Mouse (Mus musculus): ENCODE data around the gene Arhgef39.

The Arhgef39 gene

DNA sequence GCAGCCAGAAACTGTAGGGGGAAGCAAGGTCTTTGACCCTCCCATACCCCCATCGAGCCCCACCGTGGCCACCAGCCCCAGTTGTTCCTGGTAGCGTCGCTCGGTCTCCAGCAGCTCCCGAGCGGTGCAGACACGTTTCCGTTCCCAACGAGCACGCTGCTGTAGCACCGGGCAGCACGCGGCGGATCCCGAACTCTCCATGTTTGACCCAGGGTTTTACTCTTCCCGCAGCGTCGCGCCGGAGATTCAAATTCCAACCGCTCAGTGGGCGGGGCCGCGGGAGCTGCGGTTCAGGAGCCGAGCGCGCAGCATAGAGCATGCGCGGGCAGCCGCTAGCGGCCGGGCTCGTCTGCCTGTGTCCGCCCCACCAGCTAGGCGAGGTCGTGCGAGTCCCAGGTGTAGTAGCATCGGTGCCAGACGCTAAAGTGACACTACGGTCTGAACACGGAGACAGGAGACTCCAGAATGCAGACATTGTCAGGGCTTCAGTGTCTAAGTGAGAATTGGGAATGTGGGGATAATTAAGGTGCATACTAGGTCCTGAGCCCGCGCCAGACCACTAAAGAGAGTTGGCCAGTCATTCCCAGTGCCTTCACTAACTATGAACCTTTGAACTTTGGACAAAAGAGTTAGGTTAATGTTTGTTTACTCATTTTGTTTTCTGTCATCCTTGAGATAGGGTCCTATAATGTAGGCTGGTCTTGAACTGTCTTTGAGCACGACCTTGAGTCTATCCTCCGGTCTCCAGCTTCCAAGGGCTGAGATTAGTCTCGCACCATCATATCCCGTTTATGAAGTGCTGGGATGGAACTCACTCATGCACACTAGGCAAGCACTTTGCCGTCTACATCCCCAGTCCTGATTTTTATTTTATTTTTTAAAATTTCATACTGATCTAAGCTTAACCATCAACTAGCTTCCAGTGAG is at the start of gene Arhgef39:
Arhgef39 (minus strand) TSS at position 289 of the 927 bp plus-strand sequence.
- DNase-seq, result peak; percentile 81

DNA sequence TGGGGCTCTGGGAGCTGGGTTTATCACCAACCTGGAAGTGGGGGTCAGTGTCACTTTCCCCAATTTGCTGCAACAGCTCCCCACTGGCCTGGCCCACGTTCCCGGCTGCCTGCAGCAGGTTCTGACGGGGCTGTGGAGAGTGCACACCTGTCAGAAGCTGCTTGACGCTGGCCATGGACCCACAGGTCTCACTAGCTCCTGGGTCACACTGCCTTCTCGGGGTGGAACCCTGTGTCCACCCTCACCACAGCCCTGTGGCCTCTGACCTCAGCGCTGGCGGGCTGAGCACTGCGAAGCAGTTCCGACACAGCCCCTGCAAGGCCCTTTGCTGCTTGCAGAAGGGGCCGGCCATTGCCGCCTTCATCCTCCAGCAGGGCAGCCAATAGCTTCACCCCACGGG is 49.6 kb upstream of the Arhgef39 start:
- no peak for DNase-seq

DNA sequence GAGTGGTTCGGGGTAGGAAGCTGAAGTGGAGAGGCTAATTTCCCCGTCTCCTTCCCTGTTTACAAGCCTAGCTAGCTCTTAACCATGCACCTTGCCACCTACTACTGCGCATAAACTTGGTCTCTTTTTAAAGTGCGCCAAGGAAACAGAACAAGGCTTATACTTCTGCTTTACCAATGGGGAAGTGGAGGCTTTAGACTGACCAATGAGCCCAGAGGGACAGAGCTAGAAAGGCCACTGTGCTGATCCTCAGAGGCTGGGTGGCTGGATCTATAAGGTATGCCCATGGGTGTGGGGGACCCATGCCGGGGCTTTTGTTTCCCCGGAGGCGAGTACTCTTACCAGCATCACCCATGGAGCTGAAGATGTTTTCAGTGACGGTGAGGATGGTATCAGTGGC is 47.7 kb upstream of the Arhgef39 start:
- no peak for DNase-seq

DNA sequence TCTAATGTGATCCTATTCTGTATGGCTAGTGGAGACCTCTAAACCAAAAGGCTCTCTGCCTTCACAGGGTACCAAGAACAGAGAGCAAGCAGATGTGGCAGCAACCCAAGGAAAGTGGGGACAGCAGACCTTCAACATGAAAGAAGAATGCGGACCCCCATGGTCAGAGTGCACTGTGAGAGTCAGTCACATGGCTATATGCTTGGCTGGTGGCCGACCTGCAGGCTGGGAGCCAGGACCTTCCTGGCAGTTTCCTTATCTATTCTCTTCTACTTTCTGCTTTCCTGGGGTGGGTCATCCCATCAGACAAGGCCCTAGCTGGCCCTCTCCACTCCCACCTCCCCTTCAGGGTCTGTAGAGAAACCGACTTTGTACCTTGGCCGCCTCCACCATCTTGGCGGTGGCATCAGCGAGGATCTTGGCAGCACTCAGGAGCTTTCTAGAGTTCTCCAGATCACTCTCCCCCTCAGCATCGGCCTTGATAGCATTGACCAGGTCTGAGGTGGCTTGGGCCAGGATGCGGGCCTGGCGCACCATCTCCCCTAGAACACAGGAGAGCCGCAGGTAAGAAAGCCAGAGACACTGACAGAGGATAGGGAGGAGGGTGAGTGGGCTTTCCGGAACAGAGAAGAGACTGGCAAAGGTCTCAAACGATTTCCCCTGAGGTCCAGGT is 47.0 kb upstream of the Arhgef39 start:
- DNase-seq, result no peak

DNA sequence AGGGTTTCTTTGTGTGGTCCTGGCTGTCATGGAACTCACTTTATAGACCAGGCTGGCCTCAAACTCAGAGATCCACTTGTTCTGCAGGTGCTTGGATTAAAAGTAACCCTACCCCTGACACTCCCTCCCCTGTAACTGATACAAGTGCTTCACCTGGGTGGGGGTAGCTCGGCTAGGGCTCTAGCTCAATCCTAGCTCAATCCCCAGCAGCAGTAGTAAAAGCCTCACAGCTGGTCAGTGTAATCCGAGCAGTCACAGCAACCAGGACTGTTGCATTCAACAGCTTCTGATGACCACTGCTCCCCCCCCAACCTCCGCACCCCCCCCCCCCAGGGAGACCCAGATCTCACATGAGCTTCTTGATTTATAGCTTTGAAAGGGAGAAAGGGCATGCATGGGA is 42.5 kb upstream of the Arhgef39 start:
- DNase-seq, result no peak

DNA sequence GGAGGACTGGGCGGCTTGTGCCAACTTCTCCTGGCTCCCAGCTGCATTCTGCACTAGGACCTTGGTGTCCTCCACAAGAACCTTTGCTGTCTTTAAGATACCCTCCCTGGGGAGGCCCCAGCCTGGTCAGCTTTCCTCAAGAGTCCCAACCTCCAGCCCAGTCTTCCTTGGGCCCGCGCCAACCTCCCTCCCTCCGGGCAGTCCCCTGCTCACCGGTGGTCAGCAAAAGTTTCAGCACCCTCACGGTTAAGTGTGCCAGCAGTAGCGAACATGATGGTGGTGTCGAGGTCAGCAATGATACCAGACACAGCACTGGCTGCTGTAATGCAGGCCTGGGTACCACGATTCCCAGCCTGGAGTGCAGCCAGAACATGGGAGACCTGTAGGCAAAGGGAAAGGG is 36.5 kb upstream of the Arhgef39 start:
- DNase-seq, result no peak

DNA sequence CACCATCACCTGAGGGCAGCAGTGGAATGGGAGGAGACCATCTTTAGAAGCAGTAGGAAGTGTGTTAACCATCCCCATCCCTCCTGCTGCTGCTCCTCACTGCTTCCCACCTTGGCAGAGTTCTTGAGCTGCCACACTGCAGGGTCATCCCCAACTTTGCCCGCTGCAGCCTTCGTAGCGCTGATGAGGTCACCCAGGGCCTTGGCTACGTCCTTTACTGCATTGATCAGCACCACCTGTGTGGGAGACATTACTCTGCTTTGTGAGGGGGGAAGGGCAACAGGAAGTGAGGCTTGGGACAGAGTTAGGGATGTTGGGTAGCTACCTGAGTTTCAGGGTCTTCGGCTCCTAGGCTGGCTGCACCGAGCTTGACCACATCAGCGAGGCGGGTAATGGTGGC is 36.1 kb upstream of the Arhgef39 start:
- DNase-seq, result no peak

DNA sequence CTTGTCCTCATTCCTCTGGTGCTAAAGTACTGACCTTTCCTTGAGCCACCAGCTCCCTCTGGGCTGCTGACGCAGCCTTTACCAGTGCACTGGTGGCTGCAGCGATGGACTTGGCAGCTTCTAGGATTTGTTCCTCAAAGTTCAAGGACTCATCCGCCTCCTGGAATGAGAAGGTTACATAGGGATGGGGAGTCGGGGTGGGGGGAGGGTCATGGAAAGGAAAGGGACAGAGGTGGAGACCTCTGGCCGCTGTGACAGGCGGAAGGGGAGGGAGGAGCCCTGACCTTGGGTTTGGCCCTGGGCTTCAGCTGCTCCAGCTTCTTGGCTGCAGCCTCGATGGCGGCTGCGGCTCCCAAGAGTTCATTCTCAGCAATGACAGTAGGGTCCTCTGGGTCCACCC is 33.8 kb upstream of the Arhgef39 start:
- no peak for DNase-seq

DNA sequence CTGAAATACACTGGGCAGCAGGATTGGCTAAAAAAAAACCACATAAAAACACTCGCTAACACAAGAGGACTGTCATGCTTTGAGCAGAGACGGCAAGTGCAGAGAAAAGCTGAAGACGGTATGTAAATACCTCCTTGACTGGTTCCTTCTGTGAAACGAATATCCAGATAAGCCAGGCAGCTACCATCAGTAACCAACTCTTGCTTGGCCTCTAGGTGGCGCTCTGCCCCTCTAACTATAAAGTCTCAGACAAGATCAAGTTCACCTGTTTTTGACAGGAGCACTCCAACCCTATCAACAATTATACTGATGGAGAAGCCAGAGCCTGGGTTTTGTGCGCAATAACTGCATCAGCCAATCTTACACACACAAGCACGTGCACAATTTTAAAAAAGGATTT is 31.1 kb upstream of the Arhgef39 start:
- DNase-seq, result peak; percentile 78

DNA sequence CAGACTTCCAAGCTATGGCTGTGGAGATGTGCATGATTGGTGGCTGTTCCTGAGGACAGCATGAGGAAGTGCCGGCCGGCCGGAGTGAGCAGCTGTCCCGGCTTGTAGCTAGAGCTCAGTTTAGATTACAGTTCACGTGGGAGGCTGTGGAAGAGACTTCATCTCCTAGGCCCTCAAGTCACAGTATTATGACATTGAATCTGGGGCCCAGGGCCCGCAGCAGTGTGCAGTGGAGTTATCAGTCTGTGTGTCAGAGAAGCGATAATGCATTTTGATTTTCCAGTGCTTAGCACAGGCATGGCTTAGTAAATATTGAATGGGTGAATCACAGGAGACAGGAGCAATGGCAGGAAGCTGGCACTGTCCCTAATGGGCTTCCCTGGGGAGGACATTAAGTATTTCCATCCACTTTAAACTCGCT is 30.6 kb upstream of the Arhgef39 start:
- DNase-seq, result no peak

DNA sequence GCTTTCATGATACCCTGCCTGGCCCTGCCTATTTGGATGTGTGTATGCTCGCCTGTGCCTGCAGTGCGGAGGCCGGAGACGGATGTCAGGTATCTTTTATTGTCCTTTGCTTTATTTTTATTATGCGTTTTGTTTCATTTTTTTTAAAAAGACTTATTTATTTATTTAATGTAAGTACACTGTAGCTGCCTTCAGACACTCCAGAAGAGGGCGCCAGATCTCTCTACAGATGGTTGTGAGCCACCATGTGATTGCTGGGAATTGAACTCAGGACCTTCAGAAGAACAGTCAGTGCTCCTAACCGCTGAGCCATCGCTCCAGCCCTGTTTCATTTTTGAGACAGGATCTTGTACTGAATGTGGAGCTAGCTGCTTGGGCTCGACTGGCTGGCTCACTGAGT is 29.0 kb upstream of the Arhgef39 start:
- DNase-seq, result no peak

DNA sequence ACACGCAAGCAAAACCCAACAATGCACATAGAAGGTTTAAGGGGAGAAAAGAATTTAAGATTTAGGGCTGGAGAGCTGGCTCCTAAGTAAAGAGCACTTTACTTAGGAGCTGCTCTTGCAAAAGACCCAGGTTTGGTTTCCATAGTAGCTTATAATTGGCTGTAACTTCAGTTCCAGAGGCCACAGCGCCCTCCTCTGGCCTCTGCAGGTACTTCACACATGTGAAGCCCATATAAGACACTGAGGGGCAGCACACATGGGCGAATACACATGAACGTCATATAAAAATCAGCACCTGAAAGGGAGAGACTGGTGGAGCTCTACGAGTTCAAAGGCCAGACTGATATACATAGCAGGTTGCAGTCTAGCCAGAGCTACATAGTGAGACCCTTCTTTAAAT is 28.4 kb upstream of the Arhgef39 start:
- no peak for DNase-seq

DNA sequence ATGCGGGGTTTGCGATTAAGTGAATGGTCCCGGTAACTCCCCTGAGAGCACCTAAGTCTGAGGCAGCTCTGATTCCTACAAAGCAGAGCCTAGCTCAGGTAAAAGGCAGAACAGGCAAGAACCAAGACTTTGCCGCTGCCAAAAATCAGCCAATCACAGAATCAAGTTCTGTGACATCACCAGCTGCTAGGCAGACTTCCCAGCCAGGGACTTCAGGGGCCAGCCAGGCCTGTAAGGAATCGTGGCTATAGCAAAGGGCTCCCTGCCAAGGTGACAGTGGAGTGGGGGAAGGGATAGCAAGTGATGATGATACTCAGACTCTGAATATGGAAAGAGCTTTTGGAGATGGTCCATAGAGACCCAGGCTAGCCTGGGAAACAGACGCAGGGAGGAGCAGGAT is 20.5 kb upstream of the Arhgef39 start:
- peak; percentile 88 for DNase-seq

DNA sequence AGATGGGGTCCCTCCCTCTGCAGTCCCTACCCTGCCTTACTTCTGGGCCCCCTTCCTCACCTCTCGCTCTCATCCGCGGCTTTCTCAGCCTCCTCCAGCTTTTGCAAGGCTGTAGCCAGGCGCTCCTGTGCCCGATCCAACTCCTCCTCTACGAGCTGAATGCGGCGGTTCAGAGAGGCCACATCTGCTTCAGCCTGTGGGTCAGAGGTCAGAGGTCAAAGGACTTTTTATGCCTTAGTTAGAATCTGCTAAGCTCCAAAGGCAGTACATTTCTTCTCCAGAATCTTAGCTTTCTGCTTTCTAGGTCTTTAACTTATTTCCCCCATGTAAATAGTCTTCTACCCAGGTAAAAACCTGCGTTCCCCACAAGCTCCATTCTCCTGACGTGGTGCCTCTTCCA is 20.1 kb upstream of the Arhgef39 start:
- DNase-seq, result no peak

DNA sequence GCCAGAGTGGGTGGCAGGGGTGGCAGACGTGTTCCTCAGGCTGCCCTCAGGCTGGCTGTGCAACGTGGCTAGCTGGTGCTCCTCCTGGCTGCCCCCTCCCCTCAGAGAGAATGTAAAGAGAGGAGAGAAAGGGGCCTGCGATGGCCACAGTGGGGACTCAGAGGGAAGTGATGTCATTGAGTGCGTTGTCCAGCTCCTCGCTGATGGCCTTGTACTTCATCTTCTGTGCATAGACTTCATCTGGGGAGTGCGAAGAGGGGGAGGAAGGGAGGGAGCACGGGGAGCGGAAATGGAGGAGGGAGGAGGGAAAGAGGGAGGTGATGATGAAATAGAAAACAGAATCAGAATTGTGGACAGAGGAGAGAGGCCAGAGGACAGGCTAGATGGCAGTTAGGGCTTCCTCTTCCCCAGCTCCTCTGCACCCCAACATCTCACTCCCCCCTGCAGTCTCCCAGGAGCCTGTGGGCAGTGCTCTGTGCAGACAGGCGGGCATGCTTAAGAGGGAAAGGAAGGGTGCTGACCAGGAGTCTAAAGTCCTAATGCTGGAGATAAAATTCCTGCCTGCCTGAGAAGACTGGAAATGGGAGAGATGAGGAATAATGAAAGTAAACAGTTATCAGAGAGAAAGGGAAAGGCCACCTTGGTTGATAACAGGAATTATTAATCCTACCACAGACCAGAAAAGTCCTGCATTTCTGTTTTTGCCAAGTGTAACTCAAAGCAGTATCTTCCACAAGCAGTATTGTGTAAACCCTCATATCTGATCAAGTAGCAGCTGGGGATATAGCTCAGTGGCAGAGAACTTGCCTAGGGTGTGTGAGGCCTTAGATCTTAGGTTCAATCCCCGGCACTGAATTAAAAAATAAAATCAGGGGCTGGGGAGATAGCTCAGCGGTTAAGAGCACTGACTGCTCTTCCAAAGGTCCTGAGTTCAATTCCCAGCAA is 16.5 kb upstream of the Arhgef39 start:
- DNase-seq, result no peak

DNA sequence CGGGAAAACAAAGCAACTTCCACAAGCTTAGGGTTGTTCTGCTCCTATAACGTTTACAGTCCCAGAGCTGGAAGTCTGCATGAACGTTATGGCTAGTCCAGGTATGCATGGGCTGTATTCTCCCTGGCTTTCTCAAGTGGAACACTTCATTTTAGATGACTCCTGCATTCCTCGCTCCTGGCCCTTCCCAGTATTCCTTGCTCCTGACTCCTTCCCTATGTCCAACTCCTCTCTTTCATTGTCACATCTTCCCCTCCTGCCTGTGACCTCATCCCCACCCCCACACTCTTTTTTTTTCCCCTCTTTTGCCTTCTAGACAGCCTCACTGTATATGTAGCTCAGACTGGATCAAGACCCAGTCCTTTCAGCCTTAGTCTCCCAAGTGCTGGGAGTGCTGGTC is 14.3 kb upstream of the Arhgef39 start:
- no peak for DNase-seq

DNA sequence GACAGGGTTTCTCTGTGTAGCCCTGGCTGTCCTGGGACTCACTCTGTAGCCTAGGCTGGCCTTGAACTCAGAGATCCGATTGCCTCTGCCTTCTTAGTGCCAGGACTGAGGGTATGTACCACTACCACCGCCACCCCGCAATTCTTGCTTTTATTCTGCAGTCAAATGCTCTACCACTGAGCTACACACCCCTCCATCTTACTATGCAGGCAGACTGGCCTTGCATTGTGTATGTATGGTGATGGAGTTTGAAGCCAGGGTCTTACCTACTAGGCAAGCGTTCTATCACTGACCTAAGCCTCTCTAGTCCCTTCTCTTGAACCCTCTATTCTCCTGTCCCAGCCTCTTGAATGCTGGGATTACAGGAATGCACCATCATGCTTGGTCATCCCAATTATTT is 13.8 kb upstream of the Arhgef39 start:
- DNase-seq, result no peak

DNA sequence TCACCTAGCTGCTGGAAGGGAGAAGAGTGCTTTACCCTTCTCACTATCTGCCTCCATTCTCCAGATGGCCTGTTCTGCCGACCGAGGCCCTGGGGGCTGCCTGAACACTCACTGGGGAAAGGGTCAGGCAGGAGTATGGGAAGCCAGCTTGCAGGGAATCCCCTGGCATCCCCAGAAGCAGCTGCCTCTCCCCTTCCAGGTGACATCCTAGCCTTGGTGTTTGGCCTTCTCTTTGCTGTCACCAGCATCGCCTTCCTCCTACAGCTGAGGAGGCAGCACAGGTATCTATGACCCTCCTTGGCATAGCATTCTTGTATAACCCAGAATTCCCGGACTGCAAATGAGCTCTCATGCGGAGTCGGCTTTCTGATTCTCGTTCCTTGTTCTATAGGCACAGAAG is 13.2 kb upstream of the Arhgef39 start:
- no peak for DNase-seq

DNA sequence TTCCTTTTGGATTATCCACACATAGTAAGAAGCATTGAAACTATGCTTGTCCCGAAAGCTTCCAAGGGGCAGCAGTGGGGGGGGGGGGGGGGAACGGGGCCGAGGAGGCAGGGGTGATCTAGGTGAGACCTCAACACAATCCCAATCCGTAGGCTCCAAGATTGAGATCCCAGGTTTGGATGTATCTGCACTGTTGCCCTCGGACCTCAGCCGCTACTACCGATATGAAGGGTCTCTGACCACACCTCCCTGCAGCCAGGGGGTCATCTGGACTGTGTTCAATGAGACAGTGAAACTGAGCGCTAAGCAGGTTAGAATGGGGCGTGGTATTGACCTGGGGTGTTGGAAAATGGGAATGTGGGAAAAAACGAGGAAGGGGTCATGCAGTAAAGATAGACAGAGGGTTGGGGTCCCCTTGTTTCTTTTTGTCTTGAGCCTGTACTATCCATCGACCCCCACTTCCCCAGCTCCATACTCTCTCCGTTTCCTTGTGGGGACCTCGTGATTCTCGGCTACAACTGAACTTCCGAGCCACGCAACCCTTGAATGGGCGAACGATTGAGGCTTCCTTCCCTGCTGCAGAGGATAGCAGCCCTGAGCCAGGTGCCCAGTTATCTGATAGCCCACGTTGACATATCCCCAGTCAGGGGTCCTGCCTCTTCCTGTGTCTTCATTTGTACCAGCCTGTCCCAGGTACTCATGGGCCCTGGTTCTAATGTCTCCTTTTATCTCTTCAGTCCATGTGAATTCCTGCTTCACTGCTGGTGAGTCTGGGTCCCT is 12.4 kb upstream of the Arhgef39 start:
- no peak for DNase-seq

DNA sequence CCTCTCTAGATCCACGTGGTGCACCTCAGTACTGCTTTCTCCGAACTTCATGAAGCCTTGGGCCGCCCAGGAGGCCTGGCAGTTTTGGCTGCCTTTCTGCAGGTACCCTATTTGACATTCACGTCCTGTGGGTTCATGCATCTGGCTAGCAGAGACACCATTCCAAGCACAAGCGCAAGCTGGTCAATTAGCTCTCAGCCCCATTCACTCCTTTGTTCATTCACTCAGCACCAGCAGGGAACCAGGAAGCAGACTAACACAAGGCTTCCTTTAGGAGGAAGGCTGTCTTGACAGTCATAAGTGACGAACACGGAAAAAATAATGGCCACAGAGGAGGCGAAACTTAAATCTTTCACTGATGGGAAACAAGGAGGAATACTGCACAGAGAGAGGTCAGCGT is 9.6 kb upstream of the Arhgef39 start:
- DNase-seq, result no peak

DNA sequence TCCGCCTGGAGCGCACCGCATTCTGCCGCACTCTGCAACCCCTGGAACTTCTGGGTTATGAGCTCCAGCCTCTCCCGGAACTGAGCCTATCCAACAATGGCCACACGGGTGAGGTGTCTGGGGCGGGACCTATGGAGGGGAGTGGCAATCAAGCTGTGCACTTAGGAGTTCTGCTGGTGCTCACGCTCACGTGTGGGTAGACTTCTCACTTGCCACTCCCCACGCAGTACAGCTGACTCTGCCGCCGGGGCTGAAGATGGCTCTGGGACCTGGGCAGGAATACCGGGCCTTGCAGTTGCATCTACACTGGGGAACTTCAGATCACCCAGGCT is 9.1 kb upstream of the Arhgef39 start:
- DNase-seq, result no peak

DNA sequence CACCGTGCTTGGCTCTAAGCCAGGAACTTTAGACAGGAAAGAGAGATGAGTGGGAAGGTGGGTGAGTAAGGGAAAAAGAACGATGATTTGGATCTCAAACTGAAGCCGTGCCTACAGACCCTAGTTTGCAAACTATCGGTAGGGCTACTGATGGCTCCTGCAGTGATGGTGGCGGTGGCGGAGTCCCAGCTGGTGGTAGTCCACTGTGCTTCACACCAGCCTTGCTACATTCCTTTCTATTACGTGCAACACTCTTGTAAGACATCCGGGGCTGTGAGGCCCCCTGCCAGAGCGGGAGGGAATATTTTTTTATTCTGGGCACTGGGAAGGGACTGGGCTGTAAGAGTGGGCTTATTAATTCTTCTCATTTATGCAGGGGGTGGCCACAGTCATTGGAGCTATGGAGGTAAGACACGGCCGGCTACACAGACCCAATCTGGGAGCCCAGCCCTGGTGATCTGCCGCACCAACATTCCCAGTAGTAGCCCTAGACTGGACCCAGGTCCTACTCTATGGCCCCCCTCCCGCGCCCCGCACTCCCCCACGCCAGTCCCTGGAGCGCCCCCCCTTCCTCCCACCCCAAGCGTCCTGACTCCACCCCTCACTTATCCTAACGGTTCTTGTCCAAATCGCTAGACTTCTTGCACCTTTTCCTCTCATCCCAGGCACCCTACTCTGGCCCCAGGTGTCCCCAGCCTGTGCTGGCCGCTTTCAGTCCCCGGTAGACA is 8.6 kb upstream of the Arhgef39 start:
- no peak for DNase-seq

Measured in cerebellum, adult 9-10 months (tissue).